Mouse (Mus musculus): ENCODE data around the gene Cdk5. TPM values are rescaled to one million over a fixed set of nuclear protein-coding genes. Genes with fewer than 3 reads are reported as not detected.

Cdk5 gene
- polyA plus RNA-seq (2012; rRNA removed) (9.9 and 10.3 TPM in 2 replicates), polyA plus RNA-seq (2014; fragmentation: Nextera tagmentation; extraction: Ambion mirVana) (8.2 and 8.9 TPM in 2 replicates)

DNA sequence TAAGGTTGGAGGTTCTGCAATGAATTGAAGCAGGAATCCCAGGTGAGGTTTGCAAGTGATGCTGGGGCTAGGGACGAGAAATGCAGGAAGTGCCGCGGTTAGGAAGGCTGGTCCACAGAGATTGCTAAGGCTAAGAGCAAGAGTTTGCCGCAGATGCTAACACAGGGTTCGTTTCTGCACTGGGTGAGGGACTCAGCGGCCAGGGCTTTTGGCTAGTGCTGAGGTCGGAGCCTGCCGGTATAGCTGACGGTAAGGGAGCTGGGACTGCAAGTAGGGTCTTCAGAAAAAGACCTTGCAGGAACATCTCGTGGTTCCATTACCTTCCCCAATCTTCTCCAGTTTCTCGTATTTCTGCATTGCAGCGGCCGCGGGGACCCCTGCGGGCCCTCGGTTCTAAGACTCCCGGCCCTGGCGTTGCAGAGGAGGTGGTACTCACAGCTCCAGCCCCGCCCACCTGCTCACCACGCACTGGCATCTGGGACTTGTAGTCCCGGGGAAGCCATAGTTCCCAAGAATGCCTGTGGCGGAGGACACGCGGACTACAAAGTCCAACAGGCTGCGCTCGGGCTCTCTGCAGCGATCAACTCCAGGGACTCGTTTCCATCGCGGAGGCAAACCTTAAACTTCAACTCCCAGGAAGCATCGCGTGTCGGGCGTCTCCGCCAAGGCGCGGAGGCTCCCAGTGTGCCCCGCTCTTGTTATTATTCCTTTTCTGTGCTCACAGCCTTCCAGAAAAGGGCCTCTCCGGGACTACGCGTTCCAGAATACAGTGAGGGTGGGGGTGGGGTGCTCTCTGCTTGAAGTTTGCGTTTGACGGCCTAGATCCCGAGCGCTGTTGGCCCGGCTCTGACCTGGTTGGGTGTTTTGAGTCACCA, at the start of gene Cdk5, which contains the start of gene Slc4a2:
Gene Cdk5 (minus strand): TSS at position 402 of the 875 bp plus-strand sequence.
Gene Slc4a2 (plus strand): TSS at position 709 of the 875 bp plus-strand sequence.
- Histone ChIP-seq H3K4me3 (ENCODE audit: insufficient read depth in 1 of 2, low read depth in 2 of 2, low read length in 2 of 2) (peak within 1 kb of the TSS; percentile 66 to 77), H3K27ac (peak within 1 kb of the TSS; percentile 83), H3K9me3 (ENCODE audit: control insufficient read depth, low read length) (no peaks in the 10 kb centered on the region), H3K36me3 (replicated peaks; ENCODE audit: control insufficient read depth, insufficient read depth, low read depth) (no peaks in the 10 kb centered on the region), H3K9ac (replicated peaks) (peak within 1 kb of the TSS; percentile 85), H3K4me2 (ENCODE audit: low read depth) (peak within 1 kb of the TSS; percentile 98), H3K27me3 (ENCODE audit: control insufficient read depth, insufficient read depth, low read length) (no peaks in the 10 kb centered on the region), H3K4me1 (replicated peaks; ENCODE audit: control insufficient read depth in 2 of 2, insufficient read depth in 2 of 2, low read length in 1 of 2) (peaks cover 21 to 28% of the 10 kb centered on the region in 2 experiments)
- DNase-seq (ENCODE audit: low read depth in 3 of 3, low spot score in 3 of 3) = peak; percentile 97 to 98 (median 98)
- under 1% methylated on average over 46 of the region's 46 CpGs for whole genome bisulfite sequencing (ENCODE audit: insufficient replicate concordance)
- ATAC-seq (ENCODE audit: insufficient read depth) = peak; percentile 91
- TF ChIP-seq EP300 (IDR thresholded peaks at IDR 0.05; ENCODE audit: low read depth) (no peak; the same call in 1 of the 2 replicates), CTCF (IDR thresholded peaks at IDR 0.05; ENCODE audit: low read depth) (no peak; the same call in 1 of the 2 replicates)

DNA sequence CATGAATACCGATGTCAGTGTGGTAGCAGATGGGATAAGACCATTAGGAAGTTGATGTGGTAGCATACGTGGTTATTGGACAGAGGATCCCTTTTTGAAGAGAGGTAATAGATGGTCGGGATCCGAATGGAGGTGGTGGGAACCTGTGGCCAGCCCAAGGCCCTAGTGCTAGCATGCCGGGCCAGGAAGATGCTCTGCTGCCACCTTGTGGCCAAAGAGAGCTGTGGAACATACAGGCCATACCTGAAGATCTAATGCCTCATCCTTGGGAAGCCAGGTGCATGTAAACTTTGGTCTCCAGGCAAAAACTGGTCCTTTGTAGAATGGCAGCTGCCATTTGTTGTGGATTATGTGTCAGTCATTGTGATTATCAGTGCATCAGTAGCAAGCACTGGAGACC, 47.3 kb upstream of the Cdk5 start:
- Histone ChIP-seq H3K27me3 (ENCODE audit: control insufficient read depth, insufficient read depth, low read length) (peaks cover 24% of the 10 kb centered on the region), H3K4me1 (replicated peaks; ENCODE audit: control insufficient read depth in 2 of 2, insufficient read depth in 2 of 2, low read length in 1 of 2) (0 out of 4 replicates have a peak, but pooled peaks cover 0 to 2% of the 10 kb centered on the region in 2 experiments), H3K9me3 (ENCODE audit: control insufficient read depth, low read length) (no peaks in the 10 kb centered on the region), H3K4me2 (ENCODE audit: low read depth) (no peak overlapping the region), H3K27ac (no peak overlapping the region), H3K4me3 (ENCODE audit: insufficient read depth in 1 of 2, low read depth in 2 of 2, low read length in 2 of 2) (no peak overlapping the region), H3K9ac (replicated peaks) (no peak overlapping the region), H3K36me3 (replicated peaks; ENCODE audit: control insufficient read depth, insufficient read depth, low read depth) (no peaks in the 10 kb centered on the region)
- ATAC-seq (ENCODE audit: insufficient read depth) = peak; percentile 63; the same call in 1 of the 2 replicates
- peak; percentile 50 to 68 (median 58) for DNase-seq (ENCODE audit: low read depth in 3 of 3, low spot score in 3 of 3)
- no peak for TF ChIP-seq EP300 (IDR thresholded peaks at IDR 0.05; ENCODE audit: low read depth)
- peak; percentile 99 for TF ChIP-seq CTCF (IDR thresholded peaks at IDR 0.05; ENCODE audit: low read depth)
- WGBS (ENCODE audit: insufficient replicate concordance) = 16% methylated on average over 5 of the region's 5 CpGs

DNA sequence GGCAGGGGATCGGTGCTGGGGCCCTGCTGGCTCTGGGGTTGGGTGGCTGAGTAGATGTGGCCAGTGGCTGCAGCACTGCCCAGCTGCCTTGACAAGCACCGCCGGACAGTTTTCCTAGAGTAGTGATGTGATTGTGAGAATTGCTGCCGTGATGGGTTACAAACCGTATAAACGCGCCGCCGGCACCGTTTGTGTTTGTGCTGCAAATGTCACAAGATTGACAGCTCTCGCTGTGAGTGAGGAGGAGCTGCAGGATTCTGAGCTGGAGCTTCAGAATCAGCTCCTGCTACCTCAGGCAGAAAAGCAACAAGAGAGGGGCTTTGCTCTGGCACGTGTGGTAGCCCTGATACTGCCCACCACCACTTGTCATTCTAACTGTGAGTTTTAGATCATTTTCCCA, 43.4 kb upstream of the Cdk5 start:
- Histone ChIP-seq H3K4me1 (replicated peaks; ENCODE audit: control insufficient read depth in 2 of 2, insufficient read depth in 2 of 2, low read length in 1 of 2) (no peaks in the 10 kb centered on the region), H3K4me3 (ENCODE audit: insufficient read depth in 1 of 2, low read depth in 2 of 2, low read length in 2 of 2) (no peak overlapping the region), H3K9me3 (ENCODE audit: control insufficient read depth, low read length) (no peaks in the 10 kb centered on the region), H3K9ac (replicated peaks) (no peak overlapping the region), H3K27ac (no peak overlapping the region), H3K27me3 (ENCODE audit: control insufficient read depth, insufficient read depth, low read length) (no peaks in the 10 kb centered on the region), H3K4me2 (ENCODE audit: low read depth) (no peak overlapping the region), H3K36me3 (replicated peaks; ENCODE audit: control insufficient read depth, insufficient read depth, low read depth) (no peaks in the 10 kb centered on the region)
- TF ChIP-seq CTCF (IDR thresholded peaks at IDR 0.05; ENCODE audit: low read depth) (no peak), EP300 (IDR thresholded peaks at IDR 0.05; ENCODE audit: low read depth) (no peak)
- 74% methylated on average over 12 of the region's 12 CpGs for WGBS (ENCODE audit: insufficient replicate concordance)
- DNase-seq (ENCODE audit: low read depth in 3 of 3, low spot score in 3 of 3) (no peak), ATAC-seq (ENCODE audit: insufficient read depth) (no peak)

DNA sequence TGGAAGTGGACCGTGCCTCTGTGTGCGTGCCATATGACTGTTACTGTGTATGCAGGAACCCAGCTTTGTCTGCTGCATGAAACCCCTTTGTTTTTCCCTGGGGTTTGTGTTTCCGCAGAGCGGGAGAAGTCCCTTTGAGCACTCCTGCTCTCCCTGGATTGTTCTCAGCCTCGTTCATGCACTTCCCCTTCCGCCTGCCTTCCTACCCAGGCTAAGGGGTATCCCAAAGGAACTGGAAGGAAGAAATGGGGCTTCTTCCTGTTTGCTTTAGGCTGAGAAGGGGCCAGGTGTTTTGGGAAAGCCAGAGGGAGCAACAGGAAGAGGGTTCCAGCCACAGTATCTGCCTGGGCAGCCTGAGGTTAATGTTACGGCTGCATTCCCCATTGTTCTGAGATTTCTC, 32.3 kb upstream of the Cdk5 start:
- Histone ChIP-seq H3K4me2 (ENCODE audit: low read depth) (no peak overlapping the region), H3K4me1 (replicated peaks; ENCODE audit: control insufficient read depth in 2 of 2, insufficient read depth in 2 of 2, low read length in 1 of 2) (peaks cover 18 to 19% of the 10 kb centered on the region in 2 experiments)

DNA sequence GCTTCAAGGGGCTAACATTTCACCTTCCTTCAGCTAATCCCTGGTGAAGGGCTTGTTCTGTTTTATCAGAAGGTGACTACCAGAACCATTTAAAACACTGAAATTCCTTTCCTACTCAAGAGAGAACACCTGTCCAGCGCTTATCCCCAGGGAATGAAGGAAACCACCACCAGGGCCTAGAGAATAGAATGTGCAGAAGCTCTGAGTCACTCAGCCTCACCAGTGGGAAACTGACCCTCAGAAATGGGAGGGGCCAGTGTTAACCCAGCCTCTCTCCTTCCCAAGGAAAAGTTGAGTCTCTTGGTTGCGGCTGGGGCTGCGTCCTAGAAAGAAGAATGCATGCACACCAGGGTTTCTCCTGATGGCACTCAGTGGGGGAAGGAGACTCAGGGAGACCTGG, 31.7 kb upstream of the Cdk5 start:
- no peak for DNase-seq (ENCODE audit: low read depth in 3 of 3, low spot score in 3 of 3)
- TF ChIP-seq CTCF (IDR thresholded peaks at IDR 0.05; ENCODE audit: low read depth) = no peak
- TF ChIP-seq EP300 (IDR thresholded peaks at IDR 0.05; ENCODE audit: low read depth) = no peak
- H3K9ac ChIP-seq (replicated peaks) = no peak overlapping the region
- no peak for ATAC-seq (ENCODE audit: insufficient read depth)
- no peaks in the 10 kb centered on the region for H3K9me3 ChIP-seq (ENCODE audit: control insufficient read depth, low read length)
- H3K27me3 ChIP-seq (ENCODE audit: control insufficient read depth, insufficient read depth, low read length) = no peaks in the 10 kb centered on the region
- no peak overlapping the region for H3K27ac ChIP-seq
- H3K36me3 ChIP-seq (replicated peaks; ENCODE audit: control insufficient read depth, insufficient read depth, low read depth) = no peaks in the 10 kb centered on the region; the same call in 1 of the 2 replicates
- H3K4me2 ChIP-seq (ENCODE audit: low read depth) = no peak overlapping the region
- no peak overlapping the region for H3K4me3 ChIP-seq (ENCODE audit: insufficient read depth in 1 of 2, low read depth in 2 of 2, low read length in 2 of 2)
- 86% methylated on average over 3 of the region's 3 CpGs for WGBS (ENCODE audit: insufficient replicate concordance)
- H3K4me1 ChIP-seq (replicated peaks; ENCODE audit: control insufficient read depth in 2 of 2, insufficient read depth in 2 of 2, low read length in 1 of 2) = peaks cover 19 to 22% of the 10 kb centered on the region in 2 experiments

More for the DNA sequence above, 32.3 kb upstream of the Cdk5 start:
- no peak overlapping the region for H3K27ac ChIP-seq
- no peak for ATAC-seq (ENCODE audit: insufficient read depth)
- no peak for TF ChIP-seq EP300 (IDR thresholded peaks at IDR 0.05; ENCODE audit: low read depth)
- TF ChIP-seq CTCF (IDR thresholded peaks at IDR 0.05; ENCODE audit: low read depth) = no peak
- no peaks in the 10 kb centered on the region; the same call in 1 of the 2 replicates for H3K36me3 ChIP-seq (replicated peaks; ENCODE audit: control insufficient read depth, insufficient read depth, low read depth)
- no peak for DNase-seq (ENCODE audit: low read depth in 3 of 3, low spot score in 3 of 3)
- no peak overlapping the region for H3K4me3 ChIP-seq (ENCODE audit: insufficient read depth in 1 of 2, low read depth in 2 of 2, low read length in 2 of 2)
- 72% methylated on average over 7 of the region's 7 CpGs for whole genome bisulfite sequencing (ENCODE audit: insufficient replicate concordance)
- H3K27me3 ChIP-seq (ENCODE audit: control insufficient read depth, insufficient read depth, low read length) = no peaks in the 10 kb centered on the region
- H3K9me3 ChIP-seq (ENCODE audit: control insufficient read depth, low read length) = no peaks in the 10 kb centered on the region
- no peak overlapping the region for H3K9ac ChIP-seq (replicated peaks)
